Mouse (Mus musculus): ENCODE results near the gene Hist1h4m. TPM values are rescaled to one million over a fixed set of nuclear protein-coding genes. Genes with fewer than 3 reads are reported as not detected.

Hist1h4m gene
- polyA plus RNA-seq, 1 experiment: not detected

DNA sequence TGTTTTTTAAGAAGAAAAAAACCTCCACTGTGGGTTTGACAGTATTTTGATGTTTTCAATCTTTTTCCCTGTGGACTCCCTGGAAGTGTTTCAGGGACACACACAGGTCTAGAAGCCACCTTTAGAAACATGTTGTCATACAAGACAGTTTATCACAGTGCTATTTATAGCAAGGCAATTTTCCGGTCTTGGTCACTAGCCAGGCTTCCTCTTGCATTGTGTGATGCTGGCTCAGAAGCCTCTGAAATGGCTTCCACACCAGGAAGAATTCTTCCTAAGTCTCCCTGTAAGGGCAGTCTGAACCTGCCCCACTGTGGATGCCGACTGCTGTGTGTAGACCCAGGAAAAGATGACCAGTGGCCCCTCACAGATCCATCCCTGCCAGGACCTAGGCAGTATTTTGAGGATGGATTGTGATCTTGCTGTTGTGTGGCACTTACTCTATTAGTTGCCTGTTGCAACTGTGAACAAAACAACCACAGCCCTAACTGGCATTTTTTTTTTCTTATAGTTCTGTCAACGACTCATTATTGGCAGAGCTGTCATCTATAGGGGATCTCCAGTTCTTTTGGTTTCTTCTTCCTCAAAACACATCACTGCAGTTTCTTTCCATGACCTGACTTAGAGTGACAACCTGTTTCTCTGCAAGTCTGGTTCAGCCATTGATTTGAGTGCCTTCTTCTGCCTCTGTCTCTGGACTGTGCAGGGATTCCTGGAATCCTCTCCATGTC, 40.8 kb downstream of the Hist1h4m start:
- no peaks in the 10 kb centered on the region for H3K4me1 ChIP-seq (ENCODE audit: control insufficient read depth, insufficient read depth, low read length)
- DNase-seq: peak; percentile 27
- H3K4me3 ChIP-seq (ENCODE audit: insufficient read depth, low read depth, low read length): no peak overlapping the region
- TF ChIP-seq POLR2A (IDR thresholded peaks at IDR 0.05; ENCODE audit: low read depth, low read length) (no peak), CTCF (conservative IDR thresholded peaks at IDR 0.05; ENCODE audit: insufficient read depth, insufficient read length, low read depth, low read length) (no peak)
- H3K27ac ChIP-seq (ENCODE audit: insufficient read depth, low read depth, low read length): no peak overlapping the region
- WGBS: 63% methylated on average over 3 of the region's 3 CpGs
- H3K36me3 ChIP-seq (ENCODE audit: control insufficient read depth, insufficient read depth, low read length): no peaks in the 10 kb centered on the region
- H3K27me3 ChIP-seq (replicated peaks; ENCODE audit: control insufficient read depth, insufficient read depth, low read length): no peaks in the 10 kb centered on the region

DNA sequence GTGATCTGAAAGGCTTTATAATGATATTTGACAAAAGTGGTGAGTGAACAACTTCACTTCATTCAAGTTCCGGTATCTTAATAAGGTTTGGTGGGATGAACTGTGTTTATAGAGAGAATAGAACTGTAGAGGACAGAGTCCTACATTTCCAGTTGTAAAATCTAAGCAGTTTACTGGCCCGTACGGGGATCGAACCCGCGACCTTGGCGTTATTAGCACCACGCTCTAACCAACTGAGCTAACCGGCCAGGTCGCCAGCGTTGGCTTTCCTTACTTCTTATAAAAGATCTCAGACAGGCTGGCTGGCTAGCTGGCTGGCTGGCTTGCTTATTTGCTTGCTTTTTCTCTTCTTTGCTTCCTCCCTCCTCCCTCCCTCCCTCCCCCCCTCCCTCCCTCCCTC, 43.6 kb downstream of the Hist1h4m start:
- 11% methylated on average over 11 of the region's 11 CpGs for WGBS

DNA sequence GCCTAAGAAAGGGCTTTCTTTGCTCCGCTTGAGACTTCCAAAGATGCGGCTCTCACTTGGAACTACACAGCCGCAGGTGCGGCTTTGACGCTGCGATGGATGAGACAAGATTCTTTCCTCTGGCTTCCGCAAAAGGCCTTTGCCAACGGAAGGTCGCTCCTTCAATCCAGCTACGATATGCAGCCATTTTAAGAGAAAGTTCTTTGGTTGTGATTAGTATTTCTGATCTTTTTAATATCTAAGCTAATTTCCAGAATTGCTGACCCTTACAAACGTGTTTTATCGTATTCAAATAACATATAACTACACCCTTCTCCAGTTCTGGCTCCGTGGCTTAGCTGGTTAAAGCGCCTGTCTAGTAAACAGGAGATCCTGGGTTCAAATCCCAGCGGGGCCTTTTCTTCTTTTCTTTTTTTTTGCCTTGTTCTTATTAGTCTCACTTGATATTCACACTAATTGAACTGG, 44.2 kb downstream of the Hist1h4m start:
- H3K27me3 ChIP-seq (replicated peaks; ENCODE audit: control insufficient read depth, insufficient read depth, low read length): no peaks in the 10 kb centered on the region
- TF ChIP-seq POLR2A (IDR thresholded peaks at IDR 0.05; ENCODE audit: low read depth, low read length) (no peak), CTCF (conservative IDR thresholded peaks at IDR 0.05; ENCODE audit: insufficient read depth, insufficient read length, low read depth, low read length) (no peak)
- H3K4me1 ChIP-seq (ENCODE audit: control insufficient read depth, insufficient read depth, low read length): no peaks in the 10 kb centered on the region
- H3K36me3 ChIP-seq (ENCODE audit: control insufficient read depth, insufficient read depth, low read length): no peaks in the 10 kb centered on the region
- no peak overlapping the region for H3K4me3 ChIP-seq (ENCODE audit: insufficient read depth, low read depth, low read length)
- H3K27ac ChIP-seq (ENCODE audit: insufficient read depth, low read depth, low read length): no peak overlapping the region
- 20% methylated on average over 15 of the region's 15 CpGs for WGBS
- DNase-seq: peak; percentile 63

More for the DNA sequence above, 43.6 kb downstream of the Hist1h4m start:
- Histone ChIP-seq H3K27ac (ENCODE audit: insufficient read depth, low read depth, low read length) (no peak overlapping the region), H3K36me3 (ENCODE audit: control insufficient read depth, insufficient read depth, low read length) (no peaks in the 10 kb centered on the region), H3K4me3 (ENCODE audit: insufficient read depth, low read depth, low read length) (no peak overlapping the region), H3K27me3 (replicated peaks; ENCODE audit: control insufficient read depth, insufficient read depth, low read length) (no peaks in the 10 kb centered on the region), H3K4me1 (ENCODE audit: control insufficient read depth, insufficient read depth, low read length) (no peaks in the 10 kb centered on the region)
- peak; percentile 82 for DNase-seq
- no peak for TF ChIP-seq CTCF (conservative IDR thresholded peaks at IDR 0.05; ENCODE audit: insufficient read depth, insufficient read length, low read depth, low read length)

DNA sequence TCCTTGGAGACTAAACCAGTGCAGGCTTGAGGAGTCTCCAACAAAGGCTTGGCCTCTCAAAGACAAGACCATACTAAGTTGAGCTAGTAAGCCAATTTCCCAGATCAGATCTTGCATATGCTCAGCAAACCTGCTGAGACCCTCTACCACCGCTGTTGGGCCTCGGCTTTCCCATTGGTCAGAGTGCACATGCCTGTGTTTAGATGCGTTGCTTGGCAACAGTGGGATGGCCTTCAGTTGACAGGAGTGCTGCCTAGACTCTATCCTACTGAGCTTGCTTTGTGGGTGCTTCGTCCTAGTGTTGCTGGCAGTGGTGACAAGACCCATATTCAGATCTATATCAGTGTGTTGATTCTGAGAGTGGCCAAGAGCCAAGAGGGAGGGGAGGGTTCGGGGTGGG, 50.1 kb downstream of the Hist1h4m start:
- no peak overlapping the region for H3K4me3 ChIP-seq (ENCODE audit: insufficient read depth, low read depth, low read length)
- H3K36me3 ChIP-seq (ENCODE audit: control insufficient read depth, insufficient read depth, low read length): no peaks in the 10 kb centered on the region
- no peak overlapping the region for H3K27ac ChIP-seq (ENCODE audit: insufficient read depth, low read depth, low read length)
- TF ChIP-seq CTCF (conservative IDR thresholded peaks at IDR 0.05; ENCODE audit: insufficient read depth, insufficient read length, low read depth, low read length) (no peak), POLR2A (IDR thresholded peaks at IDR 0.05; ENCODE audit: low read depth, low read length) (no peak)
- no peaks in the 10 kb centered on the region for H3K4me1 ChIP-seq (ENCODE audit: control insufficient read depth, insufficient read depth, low read length)
- 38% methylated on average over 5 of the region's 5 CpGs for WGBS
- H3K27me3 ChIP-seq (replicated peaks; ENCODE audit: control insufficient read depth, insufficient read depth, low read length): no peaks in the 10 kb centered on the region
- no peak for DNase-seq

Other genes starting within 250 kb of the Hist1h4m start
- not detected in 2 replicates for gene Olfr1364, start 230.0 kb upstream of the Hist1h4m start, polyA plus RNA-seq (2012; rRNA removed)
- gene Olfr1362, start 197.7 kb upstream of the Hist1h4m start, polyA plus RNA-seq (2012; rRNA removed): not detected in 2 replicates
- gene Olfr11, start 169.2 kb upstream of the Hist1h4m start, polyA plus RNA-seq (2012; rRNA removed): not detected in 2 replicates
- not detected in 2 replicates for gene Olfr1361, start 148.4 kb upstream of the Hist1h4m start, polyA plus RNA-seq (2012; rRNA removed)
- not detected in 2 replicates for gene Olfr1360, start 134.3 kb upstream of the Hist1h4m start, polyA plus RNA-seq (2012; rRNA removed)
- not detected in 2 replicates for gene Olfr1359, start 113.6 kb upstream of the Hist1h4m start, polyA plus RNA-seq (2012; rRNA removed)
- 1.0 TPM in 1 of 2 replicates, not detected in the other for gene Hist1h2bl, start 95.6 kb upstream of the Hist1h4m start, polyA plus RNA-seq (2012; rRNA removed)
- gene Hist1h2ai, start 95.3 kb upstream of the Hist1h4m start, polyA plus RNA-seq (2012; rRNA removed): 0.49 and 1.2 TPM in 2 replicates
- 1.1 and 2.2 TPM in 2 replicates for gene Hist1h3h, start 94.1 kb upstream of the Hist1h4m start, polyA plus RNA-seq (2012; rRNA removed)
- 0.24 and 0.38 TPM in 2 replicates for gene Hist1h2bm, start 89.7 kb upstream of the Hist1h4m start, polyA plus RNA-seq (2012; rRNA removed)
- 0.75 and 1.1 TPM in 2 replicates for gene Hist1h4j, start 76.7 kb upstream of the Hist1h4m start, polyA plus RNA-seq (2012; rRNA removed)
- 2.6 and 6.8 TPM in 2 replicates for gene Hist1h4k, start 61.2 kb upstream of the Hist1h4m start, polyA plus RNA-seq (2012; rRNA removed)
- gene Hist1h2ak, start 57.9 kb upstream of the Hist1h4m start, polyA plus RNA-seq (2012; rRNA removed): 0.72 and 0.77 TPM in 2 replicates
- not detected in 2 replicates for gene Hist1h2bn, start 57.6 kb upstream of the Hist1h4m start, polyA plus RNA-seq (2012; rRNA removed)
- 0.14 TPM in 1 of 2 replicates, not detected in the other for gene Hist1h1b, start 31.1 kb upstream of the Hist1h4m start, polyA plus RNA-seq (2012; rRNA removed)
- 1.1 and 3.3 TPM in 2 replicates for gene Hist1h3i, start 28.4 kb upstream of the Hist1h4m start, polyA plus RNA-seq (2012; rRNA removed)
- 0.33 TPM in 1 of 2 replicates, not detected in the other for gene Hist1h2an, start 24.5 kb upstream of the Hist1h4m start, polyA plus RNA-seq (2012; rRNA removed)
- gene Hist1h2bp, start 24.3 kb upstream of the Hist1h4m start, polyA plus RNA-seq (2012; rRNA removed): 0.43 TPM in 1 of 2 replicates, not detected in the other
- gene Hist1h2bq, start 1.5 kb upstream of the Hist1h4m start, polyA plus RNA-seq (2012; rRNA removed): 1.4 and 2.7 TPM in 2 replicates
- not detected in 2 replicates for gene Hist1h2ao, start 1.3 kb upstream of the Hist1h4m start, polyA plus RNA-seq (2012; rRNA removed)
- 3.6 and 5.2 TPM in 2 replicates for gene Hist1h4n, start 20.4 kb downstream of the Hist1h4m start, polyA plus RNA-seq (2012; rRNA removed)
- gene Hist1h2ap, start 21.8 kb downstream of the Hist1h4m start, polyA plus RNA-seq (2012; rRNA removed): 7.6 and 8.6 TPM in 2 replicates
- 1.3 and 2.1 TPM in 2 replicates for gene Hist1h2br, start 22.0 kb downstream of the Hist1h4m start, polyA plus RNA-seq (2012; rRNA removed)
- 0.39 and 0.44 TPM in 2 replicates for gene Zfp184, start 133.3 kb downstream of the Hist1h4m start, polyA plus RNA-seq (2012; rRNA removed)
- gene Pom121l2, start 169.4 kb downstream of the Hist1h4m start, polyA plus RNA-seq (2012; rRNA removed): 0.04 and 0.06 TPM in 2 replicates
- gene Prss16, start 198.0 kb downstream of the Hist1h4m start, polyA plus RNA-seq (2012; rRNA removed): 0.22 TPM in 1 of 2 replicates, not detected in the other
- 0.95 and 3.4 TPM in 2 replicates for gene Hist1h2ah, start 223.8 kb downstream of the Hist1h4m start, polyA plus RNA-seq (2012; rRNA removed)
- gene Hist1h2bk, start 224.1 kb downstream of the Hist1h4m start, polyA plus RNA-seq (2012; rRNA removed): 4.2 and 6.0 TPM in 2 replicates
- 10.5 and 12.5 TPM in 2 replicates for gene Hist1h4i, start 229.6 kb downstream of the Hist1h4m start, polyA plus RNA-seq (2012; rRNA removed)
- 0.76 TPM in 1 of 2 replicates, not detected in the other for gene Hist1h2ag, start 231.2 kb downstream of the Hist1h4m start, polyA plus RNA-seq (2012; rRNA removed)
- gene Hist1h2bj, start 231.5 kb downstream of the Hist1h4m start, polyA plus RNA-seq (2012; rRNA removed): 0.92 and 1.0 TPM in 2 replicates